Mouse (Mus musculus): ENCODE data around the gene H2afz. TPM values are rescaled to one million over a fixed set of nuclear protein-coding genes. Genes with fewer than 3 reads are reported as not detected.
"Not testable (repeated sequence)": the region's sequence is repeated elsewhere in the genome, so short reads cannot be mapped to it uniquely, and the experiment has no call there.

The H2afz gene
- polyA plus RNA-seq, 1 experiment from 2014 or later, result 2,901 TPM

DNA sequence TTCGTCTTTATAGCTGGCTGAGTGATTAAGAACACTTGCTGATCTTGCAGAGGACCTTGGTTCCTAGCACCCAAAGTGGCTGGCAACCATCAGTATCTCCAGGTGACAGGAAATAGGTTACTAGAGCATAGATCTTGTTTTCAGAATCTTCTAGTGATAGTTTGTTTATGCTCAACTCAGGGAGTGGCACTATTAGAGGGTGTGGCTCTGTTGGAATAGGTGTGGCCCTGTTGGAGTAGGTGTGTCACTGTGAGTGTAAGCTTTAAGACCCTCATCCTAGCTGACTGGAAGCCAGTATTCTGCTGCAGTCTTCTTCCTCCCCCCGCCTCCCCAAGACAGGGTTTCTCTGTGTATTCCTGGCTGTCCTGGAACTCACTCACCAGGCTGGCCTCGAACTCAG is 20.0 kb upstream of the H2afz start:
- no peaks in the 10 kb centered on the region for H3K4me1 ChIP-seq (replicated peaks)
- H3K4me3 ChIP-seq (replicated peaks), result no peak overlapping the region
- H3K27me3 ChIP-seq, result no peaks in the 10 kb centered on the region
- H3K4me2 ChIP-seq, result no peak overlapping the region
- no peaks in the 10 kb centered on the region for H3K9me3 ChIP-seq
- H3K9ac ChIP-seq (replicated peaks), result no peak overlapping the region
- no peak for ATAC-seq (ENCODE audit: insufficient number of reproducible peaks, insufficient read depth, low FRiP score, low TSS enrichment, low read depth)
- no peak overlapping the region for H3K27ac ChIP-seq
- H3K36me3 ChIP-seq, result no peaks in the 10 kb centered on the region
- WGBS, result 79% methylated on average over 3 of the region's 3 CpGs

DNA sequence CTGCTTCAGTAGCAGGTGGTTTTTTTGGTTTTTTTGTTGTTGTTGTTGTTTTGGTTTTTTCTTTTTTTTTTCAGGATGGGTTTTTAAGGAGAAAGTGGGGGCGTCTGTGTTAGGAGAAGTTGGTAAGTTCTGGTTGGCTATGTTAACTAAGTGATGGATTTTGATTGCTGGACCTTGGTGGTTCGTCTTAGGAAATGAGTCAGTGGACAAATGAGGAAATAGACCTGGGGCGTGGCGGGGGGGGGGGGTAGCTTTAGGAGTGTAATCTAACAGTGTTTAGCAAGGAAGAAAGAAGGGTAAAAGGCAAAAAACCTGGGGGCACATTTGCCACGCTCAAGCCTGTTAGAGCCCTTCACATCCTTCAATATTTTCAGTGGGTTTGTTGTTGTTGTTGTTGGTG is 17.7 kb upstream of the H2afz start:
- Histone ChIP-seq H3K9ac (replicated peaks) (no peak overlapping the region), H3K4me1 (replicated peaks) (no peaks in the 10 kb centered on the region), H3K4me3 (replicated peaks) (no peak overlapping the region), H3K4me2 (no peak overlapping the region), H3K27me3 (no peaks in the 10 kb centered on the region), H3K36me3 (no peaks in the 10 kb centered on the region), H3K9me3 (no peaks in the 10 kb centered on the region), H3K27ac (no peak overlapping the region)
- no peak for ATAC-seq (ENCODE audit: insufficient number of reproducible peaks, insufficient read depth, low FRiP score, low TSS enrichment, low read depth)
- WGBS, result 86% methylated on average over 5 of the region's 5 CpGs

DNA sequence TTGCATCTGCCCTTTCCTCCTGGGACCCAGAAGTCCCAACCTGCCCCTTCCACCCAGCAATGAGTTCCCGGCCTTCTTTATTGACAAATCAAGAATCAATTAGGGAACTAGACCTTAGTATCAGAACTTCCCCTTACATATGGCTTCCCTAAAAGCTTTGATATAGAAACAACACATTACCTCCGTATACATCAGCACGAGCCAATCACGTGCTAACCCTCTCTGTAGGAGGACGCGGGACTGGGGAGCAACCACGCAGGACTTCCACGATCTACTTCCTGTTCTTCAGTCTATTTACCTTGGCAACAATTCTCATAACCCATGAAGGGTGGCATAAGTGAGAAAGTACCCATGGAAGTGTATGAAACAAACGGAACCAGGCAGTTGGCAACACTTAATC is 15.9 kb upstream of the H2afz start:
- Histone ChIP-seq H3K9ac (replicated peaks) (no peak overlapping the region), H3K9me3 (no peaks in the 10 kb centered on the region; the same call in 1 of the 2 replicates), H3K36me3 (no peaks in the 10 kb centered on the region), H3K4me1 (replicated peaks) (no peaks in the 10 kb centered on the region), H3K4me3 (replicated peaks) (no peak overlapping the region), H3K4me2 (no peak overlapping the region), H3K27me3 (no peaks in the 10 kb centered on the region), H3K27ac (no peak overlapping the region)
- whole genome bisulfite sequencing, result 92% methylated on average over 9 of the region's 9 CpGs
- ATAC-seq (ENCODE audit: insufficient number of reproducible peaks, insufficient read depth, low FRiP score, low TSS enrichment, low read depth), result no peak

DNA sequence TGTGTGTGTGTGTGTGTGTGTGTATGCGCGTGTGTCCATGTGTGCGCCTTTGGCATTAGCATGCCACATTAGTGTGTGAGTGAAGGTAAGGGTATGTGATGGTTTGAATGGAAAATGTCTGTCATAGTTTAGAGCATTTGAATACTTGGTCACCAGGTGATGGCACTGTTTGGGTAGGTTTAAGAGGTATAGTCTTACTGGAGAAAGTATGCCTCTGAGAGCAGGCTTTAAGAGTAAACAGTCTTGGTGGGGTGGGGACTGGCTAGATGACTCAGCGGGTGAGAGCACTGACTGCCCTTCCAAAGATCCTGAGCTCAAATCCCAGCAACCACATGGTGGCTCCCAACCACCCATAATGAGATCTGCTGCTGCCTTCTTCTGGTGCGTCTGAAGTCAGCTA is 14.6 kb upstream of the H2afz start:
- Histone ChIP-seq H3K27ac (no peak overlapping the region), H3K4me3 (replicated peaks) (no peak overlapping the region), H3K4me1 (replicated peaks) (no peaks in the 10 kb centered on the region), H3K4me2 (no peak overlapping the region), H3K27me3 (no peaks in the 10 kb centered on the region), H3K9ac (replicated peaks) (no peak overlapping the region), H3K9me3 (no peaks in the 10 kb centered on the region; the same call in 1 of the 2 replicates), H3K36me3 (no peaks in the 10 kb centered on the region)
- 92% methylated on average over 5 of the region's 5 CpGs for WGBS
- ATAC-seq (ENCODE audit: insufficient number of reproducible peaks, insufficient read depth, low FRiP score, low TSS enrichment, low read depth), result no peak

DNA sequence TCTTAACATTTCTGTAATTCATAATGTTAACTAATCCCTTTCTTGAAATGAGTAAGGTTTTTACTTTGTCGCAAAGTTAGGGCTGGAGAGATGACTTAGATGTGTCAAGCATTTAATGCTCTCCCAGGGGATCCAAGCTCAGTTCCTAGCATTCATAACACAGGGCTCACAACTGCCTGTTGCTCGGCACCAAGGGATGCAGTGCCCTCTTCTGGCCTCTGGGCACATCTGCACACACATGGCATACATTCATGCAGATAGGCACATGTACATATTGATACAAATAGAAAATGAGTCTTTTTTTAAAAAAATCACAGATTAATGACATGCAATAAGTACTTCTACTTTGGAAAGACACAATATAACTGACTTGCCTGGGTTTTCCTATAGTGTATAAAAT is 13.1 kb upstream of the H2afz start:
- no peak overlapping the region for H3K4me2 ChIP-seq
- no peaks in the 10 kb centered on the region for H3K27me3 ChIP-seq
- no peak overlapping the region for H3K9ac ChIP-seq (replicated peaks)
- no peaks in the 10 kb centered on the region for H3K36me3 ChIP-seq
- no peaks in the 10 kb centered on the region; the same call in 1 of the 2 replicates for H3K9me3 ChIP-seq
- H3K4me1 ChIP-seq (replicated peaks), result no peaks in the 10 kb centered on the region
- 84% methylated on average over 2 of the region's 2 CpGs for WGBS
- no peak for ATAC-seq (ENCODE audit: insufficient number of reproducible peaks, insufficient read depth, low FRiP score, low TSS enrichment, low read depth)
- H3K27ac ChIP-seq, result no peak overlapping the region
- H3K4me3 ChIP-seq (replicated peaks), result no peak overlapping the region

DNA sequence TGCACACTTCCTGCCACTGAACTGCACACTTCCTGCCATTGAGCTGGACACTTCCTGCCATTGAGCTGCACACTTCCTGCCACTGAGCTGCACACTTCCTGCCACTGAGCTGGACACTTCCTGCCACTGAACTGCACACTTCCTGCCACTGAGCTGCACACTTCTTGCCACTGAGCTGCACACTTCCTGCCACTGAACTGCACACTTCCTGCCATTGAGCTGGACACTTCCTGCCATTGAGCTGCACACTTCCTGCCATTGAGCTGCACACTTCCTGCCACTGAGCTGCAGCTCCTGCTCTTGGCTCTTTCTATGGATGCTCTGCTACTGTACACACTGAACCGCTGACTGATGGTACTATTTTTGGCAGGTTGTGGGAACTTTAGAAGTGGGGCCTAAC is 11.3 kb upstream of the H2afz start:
- 95% methylated on average over 1 of the region's 1 CpGs for WGBS
- H3K4me1 ChIP-seq (replicated peaks); H3K9me3 ChIP-seq; H3K27ac ChIP-seq; H3K9ac ChIP-seq (replicated peaks); H3K4me2 ChIP-seq; H3K27me3 ChIP-seq; ATAC-seq (ENCODE audit: insufficient number of reproducible peaks, insufficient read depth, low FRiP score, low TSS enrichment, low read depth); H3K36me3 ChIP-seq; H3K4me3 ChIP-seq (replicated peaks): not testable (repeated sequence)

DNA sequence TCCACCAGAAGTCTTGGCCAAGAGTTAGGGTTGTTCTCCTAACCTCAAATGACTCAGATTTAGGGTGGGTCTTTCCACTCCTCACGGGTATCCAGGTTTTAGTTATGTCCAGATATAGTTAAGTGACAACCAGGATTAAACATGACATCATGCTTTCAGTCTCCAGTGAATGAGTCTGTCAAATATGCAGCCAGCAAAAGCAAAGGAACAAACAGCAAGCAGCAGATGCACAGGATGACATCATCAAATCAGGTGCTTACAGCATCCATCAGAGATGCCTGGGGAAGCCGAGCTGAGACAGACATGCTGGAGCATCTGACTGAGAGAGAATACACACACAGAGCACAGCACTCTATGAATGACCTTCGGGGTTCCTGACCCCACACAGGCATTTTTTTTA is 9.0 kb upstream of the H2afz start:
- H3K9ac ChIP-seq (replicated peaks), result no peak overlapping the region
- H3K36me3 ChIP-seq, result no peaks in the 10 kb centered on the region
- H3K4me2 ChIP-seq, result no peak overlapping the region
- no peak overlapping the region for H3K4me3 ChIP-seq (replicated peaks)
- 78% methylated on average over 3 of the region's 3 CpGs for WGBS
- H3K27me3 ChIP-seq, result no peaks in the 10 kb centered on the region
- H3K4me1 ChIP-seq (replicated peaks), result no peaks in the 10 kb centered on the region
- no peak overlapping the region for H3K27ac ChIP-seq
- no peaks in the 10 kb centered on the region; the same call in 1 of the 2 replicates for H3K9me3 ChIP-seq
- no peak for ATAC-seq (ENCODE audit: insufficient number of reproducible peaks, insufficient read depth, low FRiP score, low TSS enrichment, low read depth)

DNA sequence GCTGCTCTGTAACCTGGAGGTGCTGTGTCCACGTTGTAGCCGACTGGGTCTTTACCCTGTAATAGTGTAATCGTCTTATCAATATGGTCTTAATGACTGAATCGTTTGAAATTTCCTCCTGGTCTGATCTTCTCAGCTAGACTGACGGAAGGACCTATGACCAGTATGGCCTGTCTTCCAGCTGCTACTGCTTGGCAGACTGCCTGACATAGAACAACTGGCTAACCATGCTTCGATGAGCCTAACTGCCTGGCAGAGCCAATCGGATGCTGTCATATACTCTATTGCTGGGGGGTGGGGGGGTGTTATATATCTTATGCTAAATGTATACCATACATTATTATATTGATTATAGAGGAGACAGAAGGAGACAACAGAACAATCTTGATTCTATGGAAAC is 8.2 kb upstream of the H2afz start:
- WGBS, result 83% methylated on average over 7 of the region's 7 CpGs
- no peaks in the 10 kb centered on the region for H3K36me3 ChIP-seq
- H3K27me3 ChIP-seq, result no peaks in the 10 kb centered on the region
- no peak overlapping the region for H3K4me3 ChIP-seq (replicated peaks)
- no peaks in the 10 kb centered on the region; the same call in 1 of the 2 replicates for H3K9me3 ChIP-seq
- no peak overlapping the region for H3K27ac ChIP-seq
- no peak overlapping the region for H3K4me2 ChIP-seq
- H3K4me1 ChIP-seq (replicated peaks), result no peaks in the 10 kb centered on the region
- H3K9ac ChIP-seq (replicated peaks), result no peak overlapping the region
- no peak for ATAC-seq (ENCODE audit: insufficient number of reproducible peaks, insufficient read depth, low FRiP score, low TSS enrichment, low read depth)

DNA sequence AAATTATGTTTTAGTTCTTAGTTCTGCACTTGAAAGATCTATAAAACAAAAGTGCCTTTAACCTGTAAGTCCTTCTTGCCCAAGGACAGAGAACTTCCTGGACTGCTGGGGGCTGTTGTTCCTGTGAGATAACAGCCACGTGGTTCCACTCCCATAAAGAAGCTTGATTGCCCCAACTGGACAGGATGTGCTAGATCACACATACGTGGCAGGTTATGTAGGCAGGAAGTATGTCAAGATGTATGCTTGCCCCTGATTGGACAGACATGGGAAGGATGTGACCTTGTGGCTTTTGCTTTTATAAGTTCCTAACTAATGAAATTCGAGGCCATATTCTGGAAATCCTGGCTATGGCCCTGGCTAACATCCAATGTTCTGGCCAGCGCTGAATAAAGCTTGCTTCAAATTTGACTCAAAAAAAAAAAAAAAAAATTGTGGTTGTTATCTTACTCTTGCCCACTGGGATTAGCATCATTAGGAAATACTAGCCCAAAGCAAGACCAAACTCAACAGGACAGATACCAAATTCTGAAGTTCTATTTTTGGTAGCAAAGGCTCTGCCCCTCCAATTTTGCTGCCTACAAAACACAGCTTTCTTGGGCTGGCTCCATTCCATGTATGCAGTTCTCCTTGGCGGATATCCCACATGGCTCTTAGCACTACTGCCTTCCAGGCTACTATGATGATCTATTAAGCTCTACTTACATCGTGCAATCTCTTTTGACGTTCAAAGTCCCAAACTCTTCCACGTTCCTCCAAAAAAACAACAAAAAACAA is 3.7 kb upstream of the H2afz start:
- Histone ChIP-seq H3K4me2 (no peak overlapping the region), H3K9ac (replicated peaks) (no peak overlapping the region), H3K9me3 (no peaks in the 10 kb centered on the region), H3K36me3 (no peaks in the 10 kb centered on the region), H3K4me3 (replicated peaks) (no peak overlapping the region), H3K27ac (no peak overlapping the region), H3K27me3 (no peaks in the 10 kb centered on the region), H3K4me1 (replicated peaks) (no peaks in the 10 kb centered on the region)
- WGBS, result 73% methylated on average over 8 of the region's 8 CpGs
- no peak for ATAC-seq (ENCODE audit: insufficient number of reproducible peaks, insufficient read depth, low FRiP score, low TSS enrichment, low read depth)

DNA sequence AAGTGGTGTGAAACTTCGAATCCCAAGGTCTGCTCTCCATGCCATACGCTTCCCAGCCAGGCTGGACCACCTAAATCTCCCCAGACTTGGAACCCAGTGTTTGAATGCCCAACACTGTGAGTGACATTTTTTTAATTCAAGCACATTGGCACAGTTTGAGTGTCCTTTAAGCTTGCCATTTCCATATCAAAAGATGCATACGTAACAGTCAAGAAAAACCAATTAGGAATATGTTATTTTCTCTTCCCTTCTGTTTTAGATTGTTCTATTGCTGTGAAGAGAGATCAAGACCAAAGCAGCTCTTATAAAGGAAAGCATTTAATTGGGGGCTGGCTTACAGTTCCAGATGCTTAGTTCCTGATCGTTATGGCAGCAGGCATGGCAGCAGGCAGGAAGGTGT is 2.9 kb upstream of the H2afz start:
- no peak overlapping the region for H3K27ac ChIP-seq
- H3K4me2 ChIP-seq, result no peak overlapping the region
- no peak overlapping the region for H3K9ac ChIP-seq (replicated peaks)
- 84% methylated on average over 4 of the region's 4 CpGs for WGBS
- no peaks in the 10 kb centered on the region for H3K27me3 ChIP-seq
- H3K4me1 ChIP-seq (replicated peaks), result peaks cover 3% of the 10 kb centered on the region; the same call in 1 of the 2 replicates
- H3K36me3 ChIP-seq, result peaks cover 5% of the 10 kb centered on the region; the same call in 1 of the 2 replicates
- H3K4me3 ChIP-seq (replicated peaks), result no peak overlapping the region
- no peaks in the 10 kb centered on the region for H3K9me3 ChIP-seq
- no peak for ATAC-seq (ENCODE audit: insufficient number of reproducible peaks, insufficient read depth, low FRiP score, low TSS enrichment, low read depth)

DNA sequence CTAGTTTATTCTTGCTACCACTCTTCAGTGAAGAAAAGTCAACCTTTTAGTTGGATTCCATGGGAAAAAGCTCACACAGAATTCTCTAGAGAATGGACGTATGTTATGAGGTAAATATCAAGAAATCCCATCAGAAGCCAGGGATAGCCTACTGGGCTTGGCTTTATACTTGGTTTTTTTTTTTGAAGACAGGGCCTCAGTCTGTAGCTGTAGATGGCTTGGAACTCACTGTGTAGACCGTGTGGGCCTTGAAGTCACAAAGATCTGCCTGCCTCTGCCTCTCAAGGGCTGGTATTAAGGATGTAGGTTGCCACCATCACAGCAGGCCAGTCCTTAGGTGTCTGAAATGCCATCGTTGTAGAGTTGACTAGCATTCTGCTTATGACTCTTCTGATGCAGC is 1.7 kb upstream of the H2afz start:
- Histone ChIP-seq H3K4me3 (replicated peaks) (no peak overlapping the region), H3K27ac (no peak overlapping the region), H3K9me3 (no peaks in the 10 kb centered on the region), H3K36me3 (peaks cover 9% of the 10 kb centered on the region; the same call in 1 of the 2 replicates), H3K4me1 (replicated peaks) (peaks cover 11% of the 10 kb centered on the region), H3K9ac (replicated peaks) (no peak overlapping the region), H3K4me2 (no peak overlapping the region), H3K27me3 (no peaks in the 10 kb centered on the region)
- 92% methylated on average over 3 of the region's 3 CpGs for WGBS
- ATAC-seq (ENCODE audit: insufficient number of reproducible peaks, insufficient read depth, low FRiP score, low TSS enrichment, low read depth), result no peak

Data from limb, embryonic 12.5 days (tissue).